Mouse (Mus musculus) lung, postnatal 4 days (tissue): ENCODE results near the gene Meox1.
A peak's percentile ranks its signal among the peaks of the same experiment; 100 is the strongest.

Experiments
- DNase-seq, 2 experiments: peaks; one replicate each; pipeline ENCODE4 v3.0.0; 2021

The Meox1 gene

GRCm38 (mm10) chr11:101896546-101897361 is 2.6 kb upstream of the Meox1 start:
- peak; percentile 61 to 79 for DNase-seq

- peak; percentile 61 to 72 for DNase-seq
Measured at GRCm38 (mm10) chr11:101893560-101893959, 614 bp downstream of the Meox1 start.

- peak; percentile 37 to 40 for DNase-seq
Measured at GRCm38 (mm10) chr11:101891451-101891850, 2.7 kb downstream of the Meox1 start.

DNA sequence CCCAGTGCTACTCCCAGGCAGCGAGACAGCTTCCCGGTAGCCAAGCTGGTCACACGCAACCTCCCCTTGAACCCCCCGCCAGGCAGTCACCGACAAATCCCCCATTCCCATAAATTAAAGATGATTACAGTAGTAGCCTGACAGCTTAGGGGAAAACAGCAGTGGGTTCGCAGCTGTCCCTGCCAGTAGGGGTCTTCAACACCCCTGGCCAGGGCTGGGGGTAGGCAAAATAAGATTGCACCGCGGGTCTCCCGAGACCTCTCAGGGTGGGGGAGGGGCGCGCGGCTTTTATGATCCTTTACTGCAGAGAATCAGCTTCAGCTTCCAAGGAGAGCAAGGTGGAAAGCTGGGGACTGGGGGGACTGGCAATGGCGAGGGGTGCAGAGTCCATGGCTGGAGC is 4.4 kb downstream of the Meox1 start:
- DNase-seq, result no peak

GRCm38 (mm10) chr11:101888820-101889219 is 5.4 kb downstream of the Meox1 start:
- DNase-seq, result no peak

GRCm38 (mm10) chr11:101886436-101886835 is 7.7 kb downstream of the Meox1 start:
- no peak for DNase-seq

- no peak for DNase-seq
Measured at GRCm38 (mm10) chr11:101885881-101886319, 8.3 kb downstream of the Meox1 start.

- peak; percentile 79 to 88 for DNase-seq
Measured at GRCm38 (mm10) chr11:101885232-101885631, 8.9 kb downstream of the Meox1 start.

- DNase-seq, result no peak
Measured at GRCm38 (mm10) chr11:101883911-101884310, 10.3 kb downstream of the Meox1 start.

- no peak for DNase-seq
Measured at GRCm38 (mm10) chr11:101882500-101883290, 11.5 kb downstream of the Meox1 start.

DNA sequence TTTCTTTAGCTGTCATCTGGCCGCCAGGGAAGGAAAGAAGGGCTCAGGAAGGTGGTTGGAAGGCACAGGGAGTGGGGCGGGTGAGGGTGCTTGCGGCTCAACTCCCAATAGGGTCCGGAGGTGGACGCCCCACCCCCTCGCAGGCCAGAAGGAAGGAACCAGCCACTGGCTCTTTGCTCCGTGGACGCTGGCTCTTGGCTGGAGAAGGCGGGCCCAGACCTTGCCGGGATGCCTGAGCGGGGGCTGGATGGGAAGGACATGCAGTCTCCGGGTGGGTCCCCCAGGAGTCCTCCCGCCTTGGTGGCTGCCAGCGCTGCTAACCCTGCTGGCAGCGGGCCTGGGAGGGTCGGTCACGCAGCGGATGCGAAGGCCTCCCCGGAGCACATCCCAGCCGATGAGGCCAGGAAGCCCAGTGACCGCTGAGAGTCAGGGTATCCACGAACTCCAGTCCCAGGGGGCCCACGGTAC is 12.5 kb downstream of the Meox1 start:
- peak; percentile 89 to 96 for DNase-seq

- DNase-seq, result no peak
Measured at GRCm38 (mm10) chr11:101881185-101881584, 13.0 kb downstream of the Meox1 start.

DNA sequence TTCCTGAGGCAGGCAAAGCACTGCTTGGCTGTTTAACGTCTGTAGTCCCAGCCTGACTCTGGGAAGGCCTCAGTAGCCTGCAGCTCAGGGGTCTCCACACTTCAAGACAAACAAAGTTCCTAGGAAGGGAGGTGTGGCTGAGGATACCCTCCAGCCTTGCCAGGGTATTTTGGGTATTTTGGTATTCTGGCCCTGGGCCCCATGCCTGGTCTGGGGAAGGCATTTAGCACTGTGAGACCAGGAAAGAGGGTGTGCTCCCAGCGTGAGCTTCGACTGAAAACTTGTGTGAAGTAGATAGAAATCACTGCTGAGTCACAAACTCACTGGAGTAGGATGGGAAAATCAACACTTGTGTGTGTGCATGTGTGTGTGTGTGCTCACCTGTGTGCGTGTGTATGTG is 14.5 kb downstream of the Meox1 start:
- no peak for DNase-seq

GRCm38 (mm10) chr11:101878696-101879095 is 15.5 kb downstream of the Meox1 start:
- DNase-seq, result peak; percentile 37 to 43

DNA sequence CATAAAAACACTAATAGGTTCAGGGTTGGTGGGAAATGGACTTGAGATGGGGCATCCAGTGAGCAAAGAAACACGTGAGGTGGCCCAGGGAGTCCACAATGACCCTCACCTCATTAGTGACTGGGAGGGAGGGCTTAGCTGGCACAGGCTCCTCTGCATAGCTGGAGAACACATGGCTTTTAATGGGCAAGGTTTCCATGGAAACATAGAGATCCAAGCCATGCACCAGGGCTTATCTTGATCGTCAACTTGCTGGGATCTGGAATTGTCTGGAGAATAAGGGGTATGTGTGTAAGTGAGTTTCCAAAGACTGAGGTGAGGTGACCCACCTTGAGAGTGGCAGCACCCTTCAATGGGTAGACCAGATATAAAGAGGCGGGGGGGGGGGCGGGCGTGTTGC is 19.2 kb downstream of the Meox1 start:
- DNase-seq, result no peak

DNA sequence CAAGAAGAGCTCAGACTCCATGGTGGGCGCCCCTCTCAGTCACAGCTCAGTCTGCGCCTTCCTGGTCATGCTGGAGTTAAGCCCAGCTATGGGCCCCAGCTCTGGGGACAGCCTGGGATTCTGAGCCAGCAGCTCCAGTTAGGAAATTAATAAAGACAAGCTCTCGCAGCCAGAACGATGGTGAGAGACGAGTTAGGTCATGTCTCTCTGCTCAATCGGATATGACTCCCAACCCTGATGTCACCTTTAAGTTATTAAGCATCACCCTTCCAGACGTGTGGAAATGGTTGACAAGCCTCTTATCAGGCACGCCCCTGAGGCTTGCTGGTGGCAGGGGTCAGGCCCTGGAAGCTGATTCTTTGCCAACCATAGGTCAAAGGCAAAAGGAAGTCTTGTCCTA is 20.3 kb downstream of the Meox1 start:
- DNase-seq, result peak in 1 of 2 experiments; percentile 58

DNA sequence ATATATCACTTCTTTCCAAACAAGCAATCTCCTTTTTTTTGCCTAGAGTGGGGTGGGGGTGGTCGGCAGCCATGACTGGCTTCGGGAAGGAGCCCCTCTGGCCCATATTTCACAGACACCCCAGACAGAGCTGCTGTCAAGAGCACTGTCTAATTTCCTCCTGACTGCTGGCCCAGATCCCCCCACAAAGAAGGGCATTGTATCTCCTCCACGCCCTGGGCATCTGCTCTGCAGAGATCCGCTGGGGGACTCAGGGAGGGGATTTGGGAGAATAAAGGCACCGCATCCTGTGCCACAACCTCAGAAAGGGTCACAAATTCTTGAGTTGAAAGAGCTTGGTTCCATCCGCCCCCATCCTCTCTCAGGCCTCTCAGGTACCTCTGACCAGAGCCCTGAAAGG is 22.7 kb downstream of the Meox1 start:
- DNase-seq, result no peak

DNA sequence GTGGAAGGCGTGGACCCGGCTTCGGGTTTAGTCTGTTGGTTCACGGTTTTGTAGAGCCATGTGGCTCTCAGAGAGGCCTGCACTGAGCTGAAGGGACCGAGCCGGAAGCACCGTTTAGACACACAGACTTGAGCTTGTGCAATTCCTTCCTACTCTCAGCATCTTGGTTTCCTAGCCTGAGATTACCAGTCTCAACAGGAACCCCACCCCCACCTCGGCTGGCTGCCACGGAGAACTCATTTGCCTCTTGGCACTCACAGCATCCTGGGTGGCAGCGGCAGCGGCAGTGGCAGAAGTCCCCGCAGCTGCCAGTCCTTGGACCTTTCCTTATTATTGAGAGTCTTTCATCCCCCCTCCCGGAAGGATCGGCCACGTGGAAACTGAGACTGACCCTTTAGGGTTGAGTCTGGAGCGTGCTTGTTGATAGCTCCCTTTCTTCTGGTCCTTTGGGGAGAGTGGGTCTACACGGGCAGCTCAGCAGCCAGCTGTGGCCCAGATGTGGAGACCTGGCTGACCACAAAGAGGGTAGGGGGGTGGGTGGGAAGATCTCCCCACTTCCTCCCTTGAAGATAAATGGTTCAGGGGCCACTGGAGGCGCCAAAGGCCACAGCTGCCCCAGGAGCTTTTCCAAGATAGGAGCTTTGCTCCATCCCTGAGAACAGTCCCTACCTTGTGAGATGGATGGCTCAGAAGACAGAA is 24.0 kb downstream of the Meox1 start:
- DNase-seq, result peak; percentile 74 to 80

GRCm38 (mm10) chr11:101867513-101868052 is 26.6 kb downstream of the Meox1 start:
- DNase-seq, result peak; percentile 17 to 56

DNA sequence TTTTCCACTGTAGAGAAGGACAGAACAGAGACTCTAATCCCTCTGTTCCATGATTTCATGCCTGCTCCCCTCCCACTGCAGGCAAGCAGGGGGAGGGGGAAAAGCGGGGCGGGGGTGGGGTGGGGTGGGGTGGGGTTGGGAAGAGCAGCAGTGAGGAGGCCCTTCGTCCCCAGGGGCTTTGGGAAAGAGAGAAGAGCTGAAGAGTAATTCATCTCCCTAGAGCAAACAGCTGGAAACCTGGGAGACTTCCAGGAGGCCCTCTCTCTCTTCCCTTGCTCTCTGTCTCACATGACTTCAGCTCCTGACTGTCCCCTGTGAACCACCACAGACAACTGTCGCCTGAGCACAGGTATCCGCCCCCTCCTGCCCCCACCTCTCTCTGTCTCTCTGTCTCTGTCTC is 35.4 kb downstream of the Meox1 start:
- no peak for DNase-seq

DNA sequence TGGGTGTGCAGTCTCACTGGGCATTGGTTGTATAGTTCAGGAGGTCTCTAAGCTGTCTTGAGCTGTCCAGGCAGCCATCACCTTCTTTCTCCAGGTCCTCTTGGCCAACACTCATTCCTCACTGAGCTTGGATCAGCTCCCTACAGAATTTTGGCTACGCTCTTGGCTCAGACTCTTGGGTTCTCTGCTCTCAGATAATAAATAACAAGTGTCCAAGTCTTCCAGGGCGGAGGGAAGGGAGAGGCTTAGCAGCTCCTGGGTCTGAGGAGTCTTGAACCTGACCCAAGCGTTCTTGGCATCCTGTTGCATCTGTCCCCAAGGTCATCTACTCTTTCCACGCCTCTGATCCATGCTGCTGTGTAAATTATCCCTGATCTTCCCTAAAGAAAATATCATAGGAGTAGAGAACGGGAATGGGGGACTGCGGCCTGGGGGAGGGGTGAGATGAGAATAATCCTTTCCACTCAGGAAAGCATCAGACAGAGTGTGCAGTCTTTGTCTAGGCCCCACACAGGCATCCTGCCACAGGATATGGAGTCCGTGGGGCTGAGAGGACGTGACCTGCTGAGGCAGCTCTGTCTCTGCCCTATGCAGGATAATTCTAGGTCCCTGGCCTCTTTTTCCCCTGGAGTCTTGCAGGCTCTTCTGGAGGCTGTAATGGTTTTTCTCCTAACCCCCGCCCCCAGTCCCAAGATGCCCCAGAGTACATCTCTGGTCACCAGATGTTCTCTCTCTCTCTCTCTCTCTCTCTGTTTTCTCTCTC is 38.0 kb downstream of the Meox1 start:
- DNase-seq, result peak in 1 of 2 experiments; percentile 37

GRCm38 (mm10) chr11:101851042-101851441 is 43.1 kb downstream of the Meox1 start:
- DNase-seq, result peak in 1 of 2 experiments; percentile 34
